Mouse (Mus musculus) liver, embryonic 14.5 days (tissue): ENCODE data around the gene Fam186b. TPM values are rescaled to one million over a fixed set of nuclear protein-coding genes. Genes with fewer than 3 reads are reported as not detected.

ENCODE experiments used
- ATAC-seq: fragments of 200-750 bp; cut with Nextera tagmentation; 2 replicates; pipeline ENCODE4 v1.8.0; 2017; ENCODE audit warnings: moderate number of reproducible peaks, mild to moderate bottlenecking, moderate library complexity; ENCODE audit not compliant: insufficient read depth
- DNase-seq, 3 experiments: peaks; one replicate each; pipeline ENCODE4 v3.0.0-alpha.2; 2012 to 2013; ENCODE audit warnings: low read depth in 3 of 3, low spot score in 3 of 3
- H3K27ac ChIP-seq: fragments of 300-500 bp; sonication (generic); 2 replicates; pipeline ENCODE4 v1.5.1; 2014; ENCODE audit warnings: moderate library complexity, mild to moderate bottlenecking, control low read depth, inconsistent platforms
- H3K27me3 ChIP-seq: fragments of 300-500 bp; sonication (generic); 2 replicates; pipeline ENCODE4 v1.6.1; 2014; ENCODE audit warnings: mild to moderate bottlenecking, low read length, moderate library complexity; ENCODE audit not compliant: control insufficient read depth, insufficient read depth
- H3K36me3 ChIP-seq: fragments of 300-500 bp; sonication (generic); replicated peaks from 2 replicates; pipeline ENCODE4 v1.6.1; 2014; ENCODE audit warnings: low read depth; ENCODE audit not compliant: control insufficient read depth, insufficient read depth
- H3K4me1 ChIP-seq, 2 experiments: fragments of 200-500 bp in 1 of 2; fragments of 300-500 bp in 1 of 2; sonication (generic) in 1 of 2; replicated peaks; 2 replicates each; pipeline ENCODE4 v1.6.1; 2012 to 2014; ENCODE audit warnings: antibody characterized with exemption in 1 of 2, inconsistent platforms in 1 of 2, low read length in 1 of 2; ENCODE audit not compliant: control insufficient read depth in 2 of 2, insufficient read depth in 2 of 2
- H3K4me2 ChIP-seq: fragments of 300-500 bp; sonication (generic); 2 replicates; pipeline ENCODE4 v1.6.1; 2014; ENCODE audit warnings: low read depth, mild to moderate bottlenecking, control low read depth, moderate library complexity
- H3K4me3 ChIP-seq, 2 experiments: fragments of 200-500 bp in 1 of 2; fragments of 300-500 bp in 1 of 2; sonication (generic) in 1 of 2; 2 replicates each; pipeline ENCODE4 v1.5.1; 2012 to 2014; ENCODE audit warnings: low read depth in 2 of 2, low read length in 2 of 2, mild to moderate bottlenecking in 2 of 2, control low read depth in 1 of 2, inconsistent platforms in 1 of 2, moderate library complexity in 1 of 2; ENCODE audit not compliant: insufficient read depth in 1 of 2
- H3K9ac ChIP-seq: fragments of 300-500 bp; sonication (generic); replicated peaks from 2 replicates; pipeline ENCODE4 v1.6.1; 2014; ENCODE audit warnings: mild to moderate bottlenecking, control low read depth, moderate library complexity
- H3K9me3 ChIP-seq: fragments of 300-500 bp; sonication (generic); 2 replicates; pipeline ENCODE4 v1.6.1; 2016; ENCODE audit warnings: low read length, mixed read lengths; ENCODE audit not compliant: control insufficient read depth
- CTCF ChIP-seq: IDR thresholded peaks from 2 replicates; pipeline ENCODE4 v1.5.1; 2016; ENCODE audit warnings: antibody characterized with exemption, low read depth, control low read depth
- EP300 ChIP-seq: IDR thresholded peaks from 2 replicates; pipeline ENCODE4 v1.6.1; 2016; ENCODE audit warnings: antibody characterized with exemption, low read depth
- WGBS: fragments of 180-500 bp; shearing (Covaris S2); extraction: QIAGEN DNeasy Blood & Tissue Kit; methylation state at CpG from one replicate; pipeline ENCODE4 v1.1.7; 2014; ENCODE audit not compliant: insufficient replicate concordance; 5-methylcytosine and 5-hydroxymethylcytosine counted together
- polyA plus RNA-seq, 2 experiments: library from polyadenylated mRNA; depleted of rRNA in 1 of 2; stranded (reverse) in 1 of 2; unstranded in 1 of 2; fragments of >200 nt; fragmentation: Nextera tagmentation in 1 of 2; extraction: Ambion mirVana in 1 of 2; gene quantifications; 2 replicates each; pipeline versions ENCODE4 v1.2.1 to v1.2.3; 2012 to 2014

The Fam186b gene
- polyA plus RNA-seq, 2 experiments: 0.01 TPM; not detected in 1

DNA sequence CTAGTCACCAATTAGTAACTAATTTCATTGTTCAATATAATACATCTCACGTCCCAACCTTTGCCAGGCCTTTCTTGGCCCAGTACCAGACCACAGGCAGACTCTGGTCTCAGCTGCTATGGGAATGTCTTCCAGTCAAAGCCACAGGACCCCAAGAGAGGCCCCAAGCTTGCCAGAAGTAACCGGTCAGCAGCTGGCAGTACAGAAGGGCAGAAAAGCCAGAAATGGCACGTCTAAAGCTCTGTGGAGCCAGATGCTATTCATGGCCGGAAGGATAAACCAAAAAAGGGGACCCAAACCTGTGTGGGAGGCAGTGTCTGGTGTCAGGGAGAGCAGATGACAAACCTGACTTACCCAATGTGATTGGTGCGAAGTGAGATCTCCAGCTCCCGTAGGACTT lies 38.8 kb upstream of the Fam186b start:
- TF ChIP-seq EP300 (no peak), CTCF (no peak)
- DNase-seq: no peak
- Histone ChIP-seq H3K4me2 (no peak overlapping the region), H3K4me1 (peaks cover 5 to 56% of the 10 kb centered on the region in 2 experiments; a peak in 3 of 4 replicates), H3K4me3 (no peak overlapping the region), H3K27me3 (no peaks in the 10 kb centered on the region), H3K9ac (no peak overlapping the region), H3K36me3 (no peaks in the 10 kb centered on the region), H3K9me3 (no peaks in the 10 kb centered on the region), H3K27ac (no peak overlapping the region)
- no peak for ATAC-seq
- WGBS: 48% methylated on average over 6 of the region's 6 CpGs

GRCm38 (mm10) chr15:99333676-99334065 lies 38.0 kb upstream of the Fam186b start:
- peaks cover 5 to 54% of the 10 kb centered on the region in 2 experiments; a peak in 3 of 4 replicates for H3K4me1 ChIP-seq
- no peaks in the 10 kb centered on the region for H3K36me3 ChIP-seq
- no peak overlapping the region for H3K9ac ChIP-seq
- ATAC-seq (no peak), DNase-seq (no peak)
- H3K27ac ChIP-seq: peak overlapping the region; percentile 55
- H3K4me3 ChIP-seq: no peak overlapping the region
- TF ChIP-seq EP300: no peak
- TF ChIP-seq CTCF: no peak
- WGBS: 55% methylated on average over 3 of the region's 3 CpGs
- H3K27me3 ChIP-seq: no peaks in the 10 kb centered on the region
- H3K4me2 ChIP-seq: no peak overlapping the region
- no peaks in the 10 kb centered on the region for H3K9me3 ChIP-seq

- peak overlapping the region; percentile 21; the same call in 1 of the 2 replicates for H3K4me2 ChIP-seq
- no peak overlapping the region for H3K4me3 ChIP-seq
- TF ChIP-seq CTCF (no peak), EP300 (no peak)
- DNase-seq (peak; percentile 50 to 54 (median 52)), ATAC-seq (peak; percentile 74)
- peak overlapping the region; percentile 55 for H3K27ac ChIP-seq
- no peaks in the 10 kb centered on the region for H3K9me3 ChIP-seq
- H3K4me1 ChIP-seq: peaks cover 5 to 54% of the 10 kb centered on the region in 2 experiments; a peak in 3 of 4 replicates
- 11% methylated on average over 9 of the region's 9 CpGs for WGBS
- H3K36me3 ChIP-seq: no peaks in the 10 kb centered on the region
- H3K9ac ChIP-seq: no peak overlapping the region
- no peaks in the 10 kb centered on the region for H3K27me3 ChIP-seq
Observed at GRCm38 (mm10) chr15:99332921-99333675, 37.4 kb upstream of the Fam186b start.

- Histone ChIP-seq H3K36me3 (no peaks in the 10 kb centered on the region), H3K4me1 (peaks cover 5 to 50% of the 10 kb centered on the region in 2 experiments; a peak in 3 of 4 replicates), H3K27ac (no peak overlapping the region), H3K27me3 (no peaks in the 10 kb centered on the region), H3K4me3 (no peak overlapping the region), H3K4me2 (no peak overlapping the region), H3K9me3 (no peaks in the 10 kb centered on the region), H3K9ac (no peak overlapping the region)
- no peak for DNase-seq
- no peak for ATAC-seq
- TF ChIP-seq CTCF (no peak), EP300 (no peak)
Observed at GRCm38 (mm10) chr15:99332111-99332510, 36.4 kb upstream of the Fam186b start.

DNA sequence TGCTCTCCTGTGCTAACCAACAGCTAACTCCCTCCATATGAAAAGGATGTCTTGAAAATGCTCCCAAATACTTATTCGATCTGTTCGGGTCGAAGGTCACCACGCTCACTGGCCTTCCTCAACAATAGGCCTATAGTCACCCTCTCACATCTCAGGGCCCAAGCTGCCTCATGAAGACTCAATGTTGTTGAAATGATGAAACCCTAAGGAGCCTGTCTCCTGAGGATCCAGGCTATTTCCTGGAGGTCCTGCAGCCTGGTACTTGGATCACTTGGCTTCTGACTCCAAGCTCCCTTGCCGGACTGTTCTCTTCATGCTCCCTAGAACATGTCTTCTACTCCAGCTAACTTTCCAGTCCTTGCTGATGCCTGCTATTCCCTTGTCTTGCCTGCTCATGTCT lies 35.7 kb upstream of the Fam186b start:
- ATAC-seq: no peak

More for the DNA sequence above, 35.7 kb upstream of the Fam186b start:
- Histone ChIP-seq H3K4me3 (no peak overlapping the region), H3K9ac (no peak overlapping the region), H3K27me3 (no peaks in the 10 kb centered on the region), H3K27ac (no peak overlapping the region), H3K4me1 (peaks cover 5 to 46% of the 10 kb centered on the region in 2 experiments; a peak in 3 of 4 replicates), H3K9me3 (no peaks in the 10 kb centered on the region), H3K4me2 (no peak overlapping the region), H3K36me3 (no peaks in the 10 kb centered on the region)
- no peak for DNase-seq
- 82% methylated on average over 5 of the region's 5 CpGs for WGBS
- TF ChIP-seq CTCF (no peak), EP300 (no peak)
